Comparison of ENCODE assay signal across 18 mouse cellular contexts in genomic region chr7:113294598-113294997, GRCm38 (mm10).
DNase-seq lines count a peak whose midpoint lies in the region; ATAC-seq and TF ChIP-seq lines count a peak whose summit lies in the region.
"Had no signal": no experiment of that assay in that cellular context is flagged by ENCODE, and none has a peak within 500 bp of the region (broad histone marks: within the 10 kb centered on the region; RNA-seq: fewer than 3 reads in every experiment).

No protein-coding gene starts in this region.

- H3K27ac ChIP-seq in heart, embryonic 15.5 days: no peak overlapping the region
- H3K27ac ChIP-seq in embryonic facial prominence, embryonic 10.5 days (replicated peaks): peak overlapping the region; percentile 85
- H3K27ac ChIP-seq in liver, embryonic 11.5 days (ENCODE audit: low read depth, low read length): peak overlapping the region; percentile 79
- no peak overlapping the region; the same call in 1 of the 2 replicates for H3K27ac ChIP-seq in stomach, postnatal 0 days (replicated peaks)
- H3K27ac ChIP-seq: embryonic facial prominence, embryonic 12.5 days; neural tube, embryonic 15.5 days had no signal

- 0 out of 2 replicates have a peak overlapping the region, but pooled peaks have one; percentile 26 for H3K4me2 ChIP-seq in heart, embryonic 15.5 days
- peak overlapping the region; percentile 70 for H3K4me2 ChIP-seq in liver, embryonic 11.5 days
- no peak overlapping the region for H3K4me2 ChIP-seq in stomach, postnatal 0 days (replicated peaks; ENCODE audit: low read depth)
- H3K4me2 ChIP-seq: midbrain, embryonic 11.5 days; neural tube, embryonic 15.5 days had no signal

- WGBS in heart, embryonic 15.5 days: 80% methylated on average over 6 of the region's 6 CpGs
- WGBS in embryonic facial prominence, embryonic 10.5 days: 94% methylated on average over 6 of the region's 6 CpGs
- WGBS in liver, embryonic 11.5 days: 50% methylated on average over 6 of the region's 6 CpGs
- WGBS in stomach, postnatal 0 days: 80% methylated on average over 6 of the region's 6 CpGs

- no peak overlapping the region for H3K4me3 ChIP-seq in heart, embryonic 15.5 days
- no peak overlapping the region for H3K4me3 ChIP-seq in embryonic facial prominence, embryonic 10.5 days
- H3K4me3 ChIP-seq in liver, embryonic 11.5 days (ENCODE audit: low read depth, low read length): peak overlapping the region; percentile 53
- no peak overlapping the region for H3K4me3 ChIP-seq in stomach, postnatal 0 days (ENCODE audit: low read depth, low read length)
- H3K4me3 ChIP-seq: embryonic facial prominence, embryonic 12.5 days; limb, embryonic 12.5 days; neural tube, embryonic 15.5 days had no signal

- peaks cover 6% of the 10 kb centered on the region; the same call in 1 of the 2 replicates for H3K4me1 ChIP-seq in heart, embryonic 15.5 days (replicated peaks)
- peaks cover 40% of the 10 kb centered on the region for H3K4me1 ChIP-seq in embryonic facial prominence, embryonic 10.5 days
- H3K4me1 ChIP-seq in liver, embryonic 11.5 days (replicated peaks; ENCODE audit: control insufficient read depth, insufficient read depth, low read length): peaks cover 13% of the 10 kb centered on the region
- no peaks in the 10 kb centered on the region for H3K4me1 ChIP-seq in stomach, postnatal 0 days (replicated peaks; ENCODE audit: control insufficient read depth, insufficient read depth)
- H3K4me1 ChIP-seq: neural tube, embryonic 15.5 days had no signal

- no peak for ATAC-seq in heart, embryonic 15.5 days (replicated peaks; ENCODE audit: insufficient number of reproducible peaks, insufficient read depth, low FRiP score, low read depth)
- ATAC-seq in liver, embryonic 11.5 days (replicated peaks; ENCODE audit: low FRiP score): peak; percentile 68
- no peak for ATAC-seq in stomach, postnatal 0 days (ENCODE audit: low FRiP score, low TSS enrichment)
- ATAC-seq: forebrain, embryonic 16.5 days had no signal

- H3K27me3 ChIP-seq in heart, embryonic 15.5 days: no peaks in the 10 kb centered on the region
- H3K27me3 ChIP-seq in embryonic facial prominence, embryonic 10.5 days (replicated peaks; ENCODE audit: low read depth, poor library complexity, severe bottlenecking): no peaks in the 10 kb centered on the region
- H3K27me3 ChIP-seq in liver, embryonic 11.5 days (replicated peaks; ENCODE audit: control insufficient read depth, insufficient read depth, low read length): no peaks in the 10 kb centered on the region
- no peaks in the 10 kb centered on the region for H3K27me3 ChIP-seq in stomach, postnatal 0 days (ENCODE audit: control insufficient read depth, insufficient read depth, low read length)
- H3K27me3 ChIP-seq: embryonic facial prominence, embryonic 12.5 days; limb, embryonic 12.5 days; neural tube, embryonic 15.5 days had no signal

- peaks cover 6% of the 10 kb centered on the region; the same call in 1 of the 2 replicates for H3K36me3 ChIP-seq in heart, embryonic 15.5 days
- peaks cover 7% of the 10 kb centered on the region for H3K36me3 ChIP-seq in embryonic facial prominence, embryonic 10.5 days (replicated peaks)
- no peaks in the 10 kb centered on the region for H3K36me3 ChIP-seq in liver, embryonic 11.5 days (ENCODE audit: control insufficient read depth, insufficient read depth, low read length)
- peaks cover 5% of the 10 kb centered on the region; the same call in 1 of the 2 replicates for H3K36me3 ChIP-seq in stomach, postnatal 0 days (ENCODE audit: control insufficient read depth, insufficient read depth, low read length)
- H3K36me3 ChIP-seq: embryonic facial prominence, embryonic 12.5 days had no signal

- TF ChIP-seq CTCF in stomach, postnatal 0 days (IDR thresholded peaks at IDR 0.05; ENCODE audit: low read depth): no peak

- no peak overlapping the region for H3K9ac ChIP-seq in heart, embryonic 15.5 days
- H3K9ac ChIP-seq in liver, embryonic 11.5 days (ENCODE audit: low read depth, low read length): no peak overlapping the region
- no peak overlapping the region for H3K9ac ChIP-seq in stomach, postnatal 0 days (ENCODE audit: low read length)
- H3K9ac ChIP-seq: embryonic facial prominence, embryonic 12.5 days; limb, embryonic 12.5 days; neural tube, embryonic 15.5 days had no signal

- no peak for DNase-seq in heart, adult 11 months
- no peak for DNase-seq in embryonic facial prominence, embryonic 10.5 days (ENCODE audit: low spot score)
- DNase-seq in liver, embryonic 11.5 days (ENCODE audit: low spot score): no peak
- DNase-seq in stomach, postnatal 0 days (ENCODE audit: low spot score): peak; percentile 30
- DNase-seq in cerebellum, postnatal 36 days: no peak
- no peak for DNase-seq in kidney, adult 8-10 months
- no peak for DNase-seq in cerebellum, adult 8-10 months
- DNase-seq: adrenal gland, adult 8-10 months; cerebellum, postnatal 25 days; heart, postnatal 4 days; lung, postnatal 10 days had no signal

- no peak for TF ChIP-seq EP300 in stomach, postnatal 0 days (optimal IDR thresholded peaks at IDR 0.05)

- no peaks in the 10 kb centered on the region for H3K9me3 ChIP-seq in heart, embryonic 15.5 days (replicated peaks)
- H3K9me3 ChIP-seq in embryonic facial prominence, embryonic 10.5 days: no peaks in the 10 kb centered on the region
- no peaks in the 10 kb centered on the region for H3K9me3 ChIP-seq in liver, embryonic 11.5 days (ENCODE audit: control insufficient read depth, low read length)
- no peaks in the 10 kb centered on the region for H3K9me3 ChIP-seq in stomach, postnatal 0 days (ENCODE audit: control insufficient read depth, low read length)
- H3K9me3 ChIP-seq: embryonic facial prominence, embryonic 12.5 days; heart, embryonic 10.5 days; limb, embryonic 12.5 days; neural tube, embryonic 15.5 days had no signal

Comparison
In these comparisons a context has a peak if more than half of its experiments do, and no peak if none do; other contexts are left out.
1. H3K27ac ChIP-seq: peak in embryonic facial prominence, embryonic 10.5 days (single experiment) and liver, embryonic 11.5 days (single experiment); none in heart, embryonic 15.5 days (single experiment) and stomach, postnatal 0 days (single experiment).